Mouse (Mus musculus): ENCODE measurements around the gene Coro1a.
"Not testable (repeated sequence)": the region's sequence is repeated elsewhere in the genome, so short reads cannot be mapped to it uniquely, and the experiment has no call there.

The Coro1a gene

DNA sequence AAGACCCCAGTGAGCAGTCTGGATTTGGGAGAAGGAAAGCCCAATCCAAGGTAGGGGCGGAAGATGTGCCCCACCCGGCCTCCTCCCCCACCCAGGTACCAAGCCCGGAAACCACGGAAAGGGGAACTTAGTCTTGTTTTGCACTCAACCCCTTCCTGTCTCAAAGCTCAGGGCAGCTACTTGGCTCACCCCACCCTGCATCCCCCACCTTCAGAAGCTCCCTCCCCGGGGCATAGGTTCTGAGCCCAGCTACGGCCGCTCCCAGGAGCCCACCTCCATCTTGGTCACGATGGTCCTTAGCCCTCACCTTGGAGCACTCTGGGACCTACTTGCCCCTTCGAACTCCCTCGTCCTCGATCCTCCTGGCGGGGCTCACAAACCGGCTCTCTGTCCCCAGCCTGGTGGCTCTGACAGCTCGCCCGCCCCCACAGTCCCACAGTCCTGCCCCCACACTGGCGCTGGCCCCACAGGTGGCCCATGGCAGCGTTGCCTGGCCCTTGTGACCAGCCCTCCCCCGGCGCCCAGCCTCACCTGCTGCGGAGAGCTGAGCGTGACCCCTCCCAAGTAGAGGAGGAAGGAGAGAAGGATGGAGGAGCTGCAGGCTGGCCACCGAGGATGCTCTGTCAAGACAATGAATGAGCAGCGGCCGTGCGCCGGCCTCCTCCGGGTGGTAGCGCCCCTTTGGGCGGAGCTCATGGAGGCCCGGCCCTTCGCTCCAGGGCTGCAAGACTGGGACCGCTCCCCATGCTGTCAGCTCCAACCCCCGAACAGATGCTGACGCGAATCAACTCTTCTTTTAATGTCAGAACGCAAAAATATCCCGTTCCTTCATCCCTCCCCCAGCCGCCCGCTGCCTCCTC, 3.2 kb downstream of the Coro1a start:
- peak in 1 of 2 experiments; percentile 79 for DNase-seq

GRCm38 (mm10) chr7:126703757-126704077, 3.9 kb downstream of the Coro1a start:
- DNase-seq: no peak

- DNase-seq: no peak
Measured at GRCm38 (mm10) chr7:126702861-126703756, 4.5 kb downstream of the Coro1a start.

GRCm38 (mm10) chr7:126702358-126702757, 5.2 kb downstream of the Coro1a start:
- no peak for DNase-seq

GRCm38 (mm10) chr7:126701559-126702357, 5.8 kb downstream of the Coro1a start:
- no peak for DNase-seq

GRCm38 (mm10) chr7:126701070-126701469, 6.5 kb downstream of the Coro1a start:
- peak; percentile 88 to 98 for DNase-seq

DNA sequence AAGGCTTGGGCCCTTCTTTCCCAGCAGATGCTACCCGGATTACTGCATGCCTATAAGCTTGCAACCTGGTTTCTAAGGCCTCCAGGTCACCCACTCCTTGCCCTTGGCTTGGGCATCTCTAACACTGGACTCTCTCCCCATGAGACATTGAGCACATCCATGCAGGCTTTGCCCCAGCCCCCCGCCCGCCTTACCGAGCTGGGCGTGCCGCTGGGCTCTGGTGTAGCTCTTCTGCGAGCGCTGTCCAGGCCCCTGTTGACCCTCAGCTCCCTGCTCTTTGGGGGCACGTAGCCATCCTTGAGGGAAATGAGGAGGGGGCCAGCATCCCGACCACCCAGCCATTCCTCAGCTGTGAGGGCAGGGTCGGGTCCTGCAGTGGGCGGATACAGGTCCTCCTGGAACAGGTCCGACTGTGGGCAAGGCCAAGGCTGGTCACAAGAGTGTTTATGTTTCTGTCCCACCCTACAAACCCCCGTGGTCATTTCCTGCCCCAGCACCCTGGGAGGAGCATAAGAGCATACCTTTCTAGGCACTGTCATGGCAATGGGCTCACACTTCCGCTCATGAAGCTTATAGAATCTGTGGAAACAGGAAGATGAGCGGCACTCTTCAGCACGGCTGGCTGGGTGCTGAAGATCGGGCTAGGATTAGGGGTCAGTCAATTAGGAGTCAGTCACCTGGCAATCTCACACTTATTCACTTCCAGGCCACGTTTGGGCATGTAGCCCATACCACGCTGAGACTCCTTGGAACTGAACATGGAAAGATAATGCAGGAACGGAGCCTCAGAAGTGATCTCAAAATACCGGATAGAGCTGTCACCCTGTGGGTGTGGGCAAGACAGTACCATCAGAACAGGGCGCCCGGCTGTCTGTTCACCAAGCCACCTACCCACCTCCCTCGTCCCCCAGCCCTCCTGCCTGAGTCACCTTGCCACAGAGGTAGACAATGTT, 7.2 kb downstream of the Coro1a start:
- DNase-seq: no peak

GRCm38 (mm10) chr7:126697838-126698237, 9.7 kb downstream of the Coro1a start:
- no peak for DNase-seq

DNA sequence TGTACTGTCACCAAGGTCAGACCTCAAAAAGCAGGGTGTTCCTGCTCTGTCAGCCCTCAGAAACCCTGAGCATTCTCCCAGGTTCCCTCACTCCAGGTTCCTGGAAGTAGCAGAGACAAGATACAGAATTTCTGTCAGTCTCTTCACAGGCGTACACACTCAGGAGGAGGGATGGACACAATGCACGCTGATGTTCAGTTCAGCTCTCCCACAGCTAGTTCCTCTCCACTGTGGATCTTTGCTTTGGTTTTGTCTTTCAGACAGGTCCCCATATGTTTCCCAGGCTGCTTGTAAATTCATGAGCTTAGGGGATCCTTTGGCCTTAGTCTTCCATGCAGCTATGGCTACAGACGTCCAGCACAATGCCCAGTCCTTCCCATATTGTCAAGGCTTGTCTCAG, 10.7 kb downstream of the Coro1a start:
- no peak for DNase-seq

DNA sequence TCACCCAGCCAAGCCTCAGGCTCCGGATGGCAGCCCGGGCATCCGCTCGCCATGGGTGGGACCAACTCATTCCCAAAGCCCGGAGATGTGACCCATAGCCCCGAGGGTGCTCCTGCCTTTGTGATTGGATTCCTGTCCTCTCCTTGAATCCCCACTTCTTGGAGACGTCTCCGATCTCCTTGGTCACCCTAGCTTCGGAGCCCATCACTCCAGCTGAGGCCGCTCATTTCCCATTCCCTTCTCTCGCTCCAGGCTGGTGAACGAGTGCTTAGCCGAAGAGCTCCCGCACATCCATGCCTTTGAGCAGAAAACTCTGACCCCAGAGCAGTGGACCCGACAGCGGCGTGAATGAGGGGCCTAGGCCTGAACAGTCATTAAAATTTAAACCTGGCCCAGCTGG, 11.3 kb downstream of the Coro1a start:
- DNase-seq: no peak

- peak; percentile 95 to 97 for DNase-seq
Measured at GRCm38 (mm10) chr7:126695631-126696207, 11.9 kb downstream of the Coro1a start, which contains the start of gene Slx1b. Gene Slx1b, minus strand, starts transcription at chr7:126695784.

GRCm38 (mm10) chr7:126695210-126695611, 12.4 kb downstream of the Coro1a start, which contains the start of gene Bola2:
Gene Bola2, plus strand, starts transcription at chr7:126695401.
- peak; percentile 75 to 82 for DNase-seq

DNA sequence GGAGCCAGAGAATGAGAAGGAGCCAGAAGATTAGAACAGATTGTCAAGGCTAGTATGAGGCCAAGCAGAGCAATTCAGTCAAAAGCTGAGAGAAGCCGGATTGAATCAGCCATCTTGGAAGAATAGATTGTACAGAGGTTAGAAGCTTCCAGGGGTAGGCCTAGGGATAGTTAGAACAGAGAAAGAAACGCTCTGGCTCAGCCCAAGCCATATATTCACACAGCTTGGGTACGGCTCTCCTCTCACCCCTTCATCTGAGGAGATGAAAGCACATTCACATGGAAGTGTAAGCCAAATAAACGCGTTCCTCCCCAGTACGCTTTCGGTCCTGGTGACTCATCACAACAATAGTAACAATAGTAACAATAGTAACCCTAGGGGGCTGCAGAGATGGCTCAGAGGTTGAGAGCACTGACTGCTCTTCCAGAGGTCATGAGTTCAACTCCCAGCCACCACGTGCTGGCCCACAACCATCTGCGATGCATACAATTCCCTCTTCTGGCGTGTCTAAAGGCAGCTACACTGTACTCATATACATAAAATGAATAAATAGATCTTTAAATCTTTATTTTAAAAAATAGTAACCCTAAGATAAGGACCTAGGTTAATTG, 13.0 kb downstream of the Coro1a start:
- DNase-seq: no peak

GRCm38 (mm10) chr7:126693781-126694180, 13.8 kb downstream of the Coro1a start:
- DNase-seq: no peak

DNA sequence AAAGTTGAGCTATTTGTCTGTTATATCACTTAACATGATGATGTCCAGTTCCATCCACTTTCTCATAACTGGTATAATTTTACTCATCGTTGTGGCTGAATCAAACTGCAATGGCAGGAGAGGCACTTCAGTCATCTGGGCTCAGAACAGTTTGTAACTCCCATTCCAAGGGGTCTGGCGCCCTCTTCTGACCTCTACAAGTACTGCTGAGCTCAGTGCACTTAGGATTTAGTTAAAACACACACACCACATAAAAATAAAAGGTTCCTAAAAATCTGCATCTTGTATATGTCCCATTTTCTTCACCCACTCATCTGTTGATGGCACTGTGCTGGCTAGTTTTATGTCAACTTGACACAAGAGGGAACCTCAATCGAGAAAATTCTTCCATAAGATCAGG, 14.3 kb downstream of the Coro1a start:
- DNase-seq: peak; percentile 89 to 94

DNA sequence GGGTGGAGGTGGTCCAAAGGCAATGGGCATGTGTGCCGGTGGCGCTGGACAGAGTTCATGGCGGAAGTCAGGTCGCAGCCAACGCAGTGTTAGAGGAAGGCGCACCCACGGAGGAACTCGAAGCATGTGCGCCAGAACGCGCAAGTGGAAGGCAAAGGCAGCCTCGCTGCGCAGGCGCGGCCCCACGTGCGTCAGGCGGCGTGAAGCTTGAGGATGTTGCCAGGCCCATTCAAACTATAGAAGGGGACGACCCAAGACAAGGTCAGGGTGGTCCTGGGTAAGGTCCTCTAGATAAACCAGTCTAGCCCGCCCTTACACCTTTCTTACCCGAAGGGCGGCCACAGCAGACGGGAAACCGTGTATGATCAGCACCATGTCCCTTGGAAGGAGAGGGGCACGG, 15.2 kb downstream of the Coro1a start:
- DNase-seq: no peak

DNA sequence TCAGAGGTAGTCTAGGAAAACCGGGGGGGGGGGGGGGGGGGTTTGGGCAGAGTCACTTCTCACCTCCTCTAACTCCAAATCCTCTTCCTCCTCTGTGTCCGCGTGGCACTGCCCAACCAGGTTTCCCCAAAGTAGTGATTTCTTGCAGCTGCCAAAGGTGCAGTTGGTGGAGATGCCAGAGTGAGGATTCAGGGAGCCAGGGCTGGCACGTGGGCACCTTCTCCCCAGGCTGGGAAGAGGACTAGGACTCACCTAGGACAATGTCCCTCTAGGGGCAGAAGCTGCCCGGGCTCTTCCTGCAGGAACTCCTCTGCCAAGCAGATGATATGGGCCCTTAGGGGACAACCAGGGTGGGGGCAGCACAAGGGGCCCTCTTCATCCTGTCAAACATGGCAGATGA, 15.9 kb downstream of the Coro1a start:
- no peak for DNase-seq

DNA sequence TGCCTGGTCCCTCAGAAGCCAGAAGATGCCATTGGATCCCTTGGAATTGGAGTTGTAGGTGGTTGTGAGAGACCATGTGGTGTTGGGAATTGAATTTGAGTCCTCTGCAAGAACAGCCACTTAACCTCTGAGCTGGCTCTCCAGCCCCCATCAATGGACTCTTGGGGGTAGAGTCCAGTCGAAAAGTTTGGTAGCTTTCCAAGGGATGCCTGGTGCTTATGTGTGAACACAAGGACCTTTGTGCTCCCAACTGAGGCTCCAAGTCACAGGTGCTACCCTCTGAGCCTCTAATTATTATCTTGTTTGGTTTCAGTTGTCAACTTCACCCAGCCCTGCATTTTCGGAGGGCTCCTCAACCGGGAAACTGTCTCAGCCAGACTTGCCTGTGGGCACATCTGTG, 16.9 kb downstream of the Coro1a start:
- DNase-seq: peak; percentile 67 to 86

DNA sequence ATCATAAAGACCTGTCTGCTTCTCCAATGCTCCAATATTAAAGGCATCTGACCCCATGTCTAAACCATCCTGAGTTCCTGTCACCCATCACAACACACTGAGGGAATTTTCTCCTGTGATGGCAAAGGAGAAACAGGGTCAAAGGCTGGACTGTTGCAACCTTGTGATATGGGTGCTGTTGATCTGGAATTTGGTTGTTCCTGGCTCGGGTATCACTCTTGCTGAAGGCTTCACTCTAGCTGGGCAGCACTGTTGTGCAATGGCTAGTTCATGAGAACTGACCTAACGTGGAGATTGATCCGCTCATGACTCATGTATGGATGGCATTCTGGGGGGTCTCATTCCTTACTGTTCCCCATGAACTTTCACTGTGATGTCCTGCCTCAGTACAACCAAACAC, 18.6 kb downstream of the Coro1a start:
- DNase-seq: no peak

GRCm38 (mm10) chr7:126688156-126688555, 19.4 kb downstream of the Coro1a start:
- DNase-seq: not testable (repeated sequence)

DNA sequence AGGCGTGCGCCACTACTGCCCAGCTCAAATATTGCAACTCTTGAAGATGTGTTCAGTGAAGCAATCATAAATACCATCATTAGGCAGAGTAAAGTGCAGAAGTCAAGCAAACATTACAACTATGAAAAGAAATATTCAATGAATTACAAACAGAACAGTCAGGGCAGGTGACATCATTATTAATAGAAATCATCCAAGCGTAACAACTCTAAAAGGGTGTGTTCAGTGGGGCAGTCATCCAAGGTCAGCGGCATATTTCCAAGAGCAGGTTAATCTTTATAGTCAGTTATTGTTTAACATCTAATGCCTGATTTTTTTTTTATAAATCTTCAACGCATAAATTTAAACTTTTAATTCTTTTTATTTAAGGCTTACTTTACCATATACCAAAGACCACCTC, 26.4 kb downstream of the Coro1a start:
- peak; percentile 70 to 77 for DNase-seq
